Mouse (Mus musculus): Measurements from ENCODE around the gene Gpatch2l. TPM values are rescaled to one million over a fixed set of nuclear protein-coding genes. Genes with fewer than 3 reads are reported as not detected.
A peak's percentile ranks its signal among the peaks of the same experiment; 100 is the strongest.

Gene Gpatch2l
- polyA plus RNA-seq, 1 experiment: 8.8 TPM

GRCm38 (mm10) chr12:86243936-86244335 lies 2.3 kb downstream of the Gpatch2l start:
- Histone ChIP-seq H3K27ac (replicated peaks; ENCODE audit: low read depth, low read length) (no peak overlapping the region), H3K4me1 (ENCODE audit: control insufficient read depth, insufficient read depth, insufficient read length, low read length) (peaks cover 9% of the 10 kb centered on the region), H3K4me3 (ENCODE audit: insufficient read depth, low read depth, low read length) (no peak overlapping the region)

GRCm38 (mm10) chr12:86250183-86250582 lies 8.5 kb downstream of the Gpatch2l start:
- H3K4me3 ChIP-seq (ENCODE audit: insufficient read depth, low read depth, low read length): no peak overlapping the region
- no peak overlapping the region for H3K27ac ChIP-seq (replicated peaks; ENCODE audit: low read depth, low read length)
- H3K4me1 ChIP-seq (ENCODE audit: control insufficient read depth, insufficient read depth, insufficient read length, low read length): peaks cover 2% of the 10 kb centered on the region; the same call in 1 of the 2 replicates

GRCm38 (mm10) chr12:86254910-86255309 lies 13.3 kb downstream of the Gpatch2l start:
- Histone ChIP-seq H3K4me1 (ENCODE audit: control insufficient read depth, insufficient read depth, insufficient read length, low read length) (no peaks in the 10 kb centered on the region), H3K27ac (replicated peaks; ENCODE audit: low read depth, low read length) (no peak overlapping the region), H3K4me3 (ENCODE audit: insufficient read depth, low read depth, low read length) (no peak overlapping the region)

- Histone ChIP-seq H3K27ac (replicated peaks; ENCODE audit: low read depth, low read length) (no peak overlapping the region), H3K4me3 (ENCODE audit: insufficient read depth, low read depth, low read length) (no peak overlapping the region), H3K4me1 (ENCODE audit: control insufficient read depth, insufficient read depth, insufficient read length, low read length) (no peaks in the 10 kb centered on the region)
Measured at GRCm38 (mm10) chr12:86271626-86272025, 30.0 kb downstream of the Gpatch2l start.

- no peaks in the 10 kb centered on the region for H3K4me1 ChIP-seq (ENCODE audit: control insufficient read depth, insufficient read depth, insufficient read length, low read length)
- H3K27ac ChIP-seq (replicated peaks; ENCODE audit: low read depth, low read length): no peak overlapping the region
- no peak overlapping the region for H3K4me3 ChIP-seq (ENCODE audit: insufficient read depth, low read depth, low read length)
Measured at GRCm38 (mm10) chr12:86274246-86274645, 32.6 kb downstream of the Gpatch2l start.

DNA sequence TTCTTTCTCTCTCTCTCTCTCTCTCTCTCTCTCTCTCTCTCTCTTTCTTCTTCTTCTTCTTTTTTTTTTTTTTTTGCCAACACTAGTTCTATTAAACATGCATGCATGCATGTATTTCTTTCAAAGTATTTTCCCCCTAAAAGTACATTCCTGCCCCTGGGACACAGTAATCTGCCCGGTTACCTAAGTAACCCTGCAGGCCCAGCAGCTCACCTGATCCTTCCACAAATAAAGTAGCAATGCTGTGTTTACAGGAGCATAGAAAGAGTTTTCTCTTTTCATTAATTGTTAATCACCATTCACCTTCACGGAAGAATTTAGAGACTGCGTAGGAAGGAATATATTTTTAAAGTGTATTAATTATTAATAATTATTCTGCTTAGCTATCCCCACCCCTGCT lies 34.1 kb downstream of the Gpatch2l start:
- no peak overlapping the region for H3K4me3 ChIP-seq (ENCODE audit: insufficient read depth, low read depth, low read length)
- H3K4me1 ChIP-seq (ENCODE audit: control insufficient read depth, insufficient read depth, insufficient read length, low read length): no peaks in the 10 kb centered on the region
- H3K27ac ChIP-seq (replicated peaks; ENCODE audit: low read depth, low read length): no peak overlapping the region

DNA sequence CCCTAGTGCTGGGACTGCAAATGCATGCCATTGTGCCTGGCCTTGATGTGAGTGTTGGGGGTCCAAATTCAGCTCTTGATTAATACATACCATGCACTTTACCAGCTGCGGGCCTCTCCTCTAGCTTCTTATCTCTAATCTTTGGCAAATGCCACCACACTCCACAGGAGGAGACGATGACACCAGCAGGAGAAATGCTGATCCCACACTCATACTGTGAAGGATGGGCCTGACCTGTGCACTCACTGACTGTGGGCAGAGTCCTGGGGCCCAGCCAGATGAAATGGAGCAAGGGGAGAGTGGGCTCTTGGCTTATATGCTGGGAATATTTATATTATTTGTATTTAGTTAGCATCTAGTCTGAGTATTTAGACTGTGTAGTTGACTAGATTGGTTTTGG lies 34.8 kb downstream of the Gpatch2l start:
- H3K4me1 ChIP-seq (ENCODE audit: control insufficient read depth, insufficient read depth, insufficient read length, low read length): no peaks in the 10 kb centered on the region
- no peak overlapping the region for H3K4me3 ChIP-seq (ENCODE audit: insufficient read depth, low read depth, low read length)
- no peak overlapping the region for H3K27ac ChIP-seq (replicated peaks; ENCODE audit: low read depth, low read length)

GRCm38 (mm10) chr12:86276895-86277294 lies 35.2 kb downstream of the Gpatch2l start:
- Histone ChIP-seq H3K4me1 (ENCODE audit: control insufficient read depth, insufficient read depth, insufficient read length, low read length) (no peaks in the 10 kb centered on the region), H3K4me3 (ENCODE audit: insufficient read depth, low read depth, low read length) (no peak overlapping the region), H3K27ac (replicated peaks; ENCODE audit: low read depth, low read length) (no peak overlapping the region)

- Histone ChIP-seq H3K27ac (replicated peaks; ENCODE audit: low read depth, low read length) (no peak overlapping the region), H3K4me3 (ENCODE audit: insufficient read depth, low read depth, low read length) (no peak overlapping the region), H3K4me1 (ENCODE audit: control insufficient read depth, insufficient read depth, insufficient read length, low read length) (no peaks in the 10 kb centered on the region)
Measured at GRCm38 (mm10) chr12:86280000-86280399, 38.3 kb downstream of the Gpatch2l start.

DNA sequence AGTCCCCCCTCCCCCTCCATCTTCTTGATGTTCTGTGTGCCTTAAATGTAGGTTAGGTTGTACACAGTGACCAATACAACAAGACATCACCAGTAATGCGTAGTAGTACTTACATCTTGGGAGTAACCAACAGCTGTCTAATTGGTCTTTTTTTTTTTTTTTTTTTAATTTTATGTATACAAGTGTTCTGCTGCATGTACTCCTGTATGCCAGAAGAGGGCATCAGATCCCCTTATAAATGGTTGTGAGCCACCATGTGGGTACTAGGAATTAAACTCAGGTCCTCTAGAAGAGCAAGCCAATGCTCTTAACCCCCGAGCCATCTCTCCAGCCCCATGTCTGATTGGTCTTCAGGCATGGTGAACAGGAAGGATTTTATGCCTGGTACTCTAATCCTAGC lies 44.0 kb downstream of the Gpatch2l start:
- no peaks in the 10 kb centered on the region for H3K4me1 ChIP-seq (ENCODE audit: control insufficient read depth, insufficient read depth, insufficient read length, low read length)
- no peak overlapping the region for H3K4me3 ChIP-seq (ENCODE audit: insufficient read depth, low read depth, low read length)
- H3K27ac ChIP-seq (replicated peaks; ENCODE audit: low read depth, low read length): no peak overlapping the region

DNA sequence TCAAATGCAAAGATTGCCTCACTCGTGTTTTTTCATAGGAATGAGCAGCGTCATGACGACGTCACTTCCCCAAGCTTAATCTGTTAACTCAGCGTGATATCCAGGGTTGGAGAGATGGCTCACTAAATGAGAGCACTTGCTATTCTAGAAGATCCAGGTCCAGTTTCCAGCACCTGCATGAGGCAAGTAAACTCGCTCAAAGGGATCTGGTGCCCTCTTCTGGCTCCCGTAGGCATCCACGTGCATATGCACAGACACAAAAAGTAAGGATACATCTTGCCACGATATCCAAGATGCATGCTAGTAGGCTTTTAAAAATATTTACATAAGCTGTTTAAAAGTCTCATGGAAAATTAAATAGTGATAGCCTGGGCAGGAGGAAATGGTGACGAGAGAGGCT lies 55.8 kb downstream of the Gpatch2l start:
- no peaks in the 10 kb centered on the region for H3K4me1 ChIP-seq (ENCODE audit: control insufficient read depth, insufficient read depth, insufficient read length, low read length)
- no peak overlapping the region for H3K4me3 ChIP-seq (ENCODE audit: insufficient read depth, low read depth, low read length)
- no peak overlapping the region for H3K27ac ChIP-seq (replicated peaks; ENCODE audit: low read depth, low read length)

DNA sequence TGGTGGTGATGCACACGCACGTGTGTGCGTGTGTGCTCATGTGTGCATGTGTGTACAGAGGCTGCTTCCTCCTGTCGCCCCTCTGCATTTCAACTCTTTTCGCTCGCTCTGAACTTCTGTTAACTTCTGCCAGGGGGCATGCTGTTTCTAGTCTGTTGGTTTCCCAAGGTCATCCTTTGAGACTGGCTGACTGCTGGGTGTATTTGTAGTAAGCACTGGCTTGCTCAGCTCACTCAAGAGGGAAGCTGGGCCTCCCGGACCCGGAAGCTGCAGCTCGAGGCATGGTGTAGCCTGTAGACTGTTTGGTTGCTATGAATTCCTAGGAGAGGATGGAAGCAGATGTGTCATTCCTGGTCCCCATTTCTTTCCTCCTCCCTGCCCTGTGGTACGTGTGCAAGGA lies 61.3 kb downstream of the Gpatch2l start:
- Histone ChIP-seq H3K4me3 (ENCODE audit: insufficient read depth, low read depth, low read length) (no peak overlapping the region), H3K4me1 (ENCODE audit: control insufficient read depth, insufficient read depth, insufficient read length, low read length) (no peaks in the 10 kb centered on the region), H3K27ac (replicated peaks; ENCODE audit: low read depth, low read length) (no peak overlapping the region)

GRCm38 (mm10) chr12:86305045-86305444 lies 63.4 kb downstream of the Gpatch2l start:
- Histone ChIP-seq H3K4me3 (ENCODE audit: insufficient read depth, low read depth, low read length) (0 out of 2 replicates have a peak overlapping the region, but pooled peaks have one; percentile 45), H3K27ac (replicated peaks; ENCODE audit: low read depth, low read length) (no peak overlapping the region), H3K4me1 (ENCODE audit: control insufficient read depth, insufficient read depth, insufficient read length, low read length) (no peaks in the 10 kb centered on the region)

DNA sequence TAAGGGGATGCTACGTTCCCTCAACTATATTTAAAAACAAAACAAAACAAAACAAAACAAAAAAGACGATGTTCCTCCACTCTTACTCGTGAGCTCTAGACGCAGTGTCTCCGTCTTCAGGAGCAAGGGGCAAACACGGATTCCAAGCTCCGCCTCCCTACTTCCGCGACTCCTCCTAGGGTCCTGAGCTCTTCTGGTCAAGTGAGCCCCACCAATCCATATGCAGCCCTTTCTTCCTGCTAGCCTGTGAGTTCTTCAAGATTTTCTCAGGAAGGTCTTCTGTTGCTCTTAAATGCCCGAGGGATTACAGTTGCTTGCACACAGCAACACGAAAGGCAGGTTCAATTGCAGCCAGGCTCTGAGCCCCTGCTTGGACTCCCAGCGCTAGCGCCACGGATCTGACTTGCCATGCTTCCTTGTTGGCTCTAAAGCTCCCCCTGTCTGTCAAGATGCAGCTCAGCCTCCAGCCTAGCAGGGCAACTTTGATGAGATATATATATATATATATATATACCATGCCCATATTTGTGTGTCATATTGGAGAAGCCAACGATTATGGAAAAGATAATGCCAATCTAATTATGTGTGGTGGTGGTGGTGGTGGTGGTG lies 64.1 kb downstream of the Gpatch2l start:
- Histone ChIP-seq H3K27ac (replicated peaks; ENCODE audit: low read depth, low read length) (no peak overlapping the region), H3K4me3 (ENCODE audit: insufficient read depth, low read depth, low read length) (peak overlapping the region; percentile 45; the same call in 1 of the 2 replicates), H3K4me1 (ENCODE audit: control insufficient read depth, insufficient read depth, insufficient read length, low read length) (no peaks in the 10 kb centered on the region)

GRCm38 (mm10) chr12:86309474-86309873 lies 67.8 kb downstream of the Gpatch2l start:
- Histone ChIP-seq H3K27ac (replicated peaks; ENCODE audit: low read depth, low read length) (no peak overlapping the region), H3K4me3 (ENCODE audit: insufficient read depth, low read depth, low read length) (no peak overlapping the region), H3K4me1 (ENCODE audit: control insufficient read depth, insufficient read depth, insufficient read length, low read length) (no peaks in the 10 kb centered on the region)

DNA sequence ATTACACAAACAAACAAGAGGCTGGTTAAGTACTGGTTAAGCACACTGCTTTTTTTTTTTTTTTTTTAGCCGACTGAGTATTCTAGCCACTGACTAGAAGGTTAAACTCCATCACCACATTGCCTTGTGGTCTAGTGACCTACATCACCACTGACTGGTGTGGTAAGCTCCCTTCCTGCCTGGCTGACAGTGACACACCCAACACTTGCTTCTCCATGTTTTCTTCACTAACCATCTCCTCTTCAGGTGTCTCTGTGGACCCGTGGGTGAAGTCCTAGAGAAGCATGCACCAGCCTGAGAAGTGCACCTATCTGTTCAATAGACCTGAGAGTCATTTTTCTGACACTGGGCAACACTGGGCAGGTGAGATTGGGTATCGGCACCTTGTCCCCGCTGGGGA lies 68.2 kb downstream of the Gpatch2l start:
- Histone ChIP-seq H3K27ac (replicated peaks; ENCODE audit: low read depth, low read length) (no peak overlapping the region), H3K4me1 (ENCODE audit: control insufficient read depth, insufficient read depth, insufficient read length, low read length) (no peaks in the 10 kb centered on the region), H3K4me3 (ENCODE audit: insufficient read depth, low read depth, low read length) (no peak overlapping the region)
